Mouse (Mus musculus): ENCODE results near the gene Hacd3. TPM values are rescaled to one million over a fixed set of nuclear protein-coding genes. Genes with fewer than 3 reads are reported as not detected.

The Hacd3 gene
- polyA plus RNA-seq, 1 experiment, result 13.7 TPM

- Histone ChIP-seq H3K79me2 (ENCODE audit: control insufficient read depth, insufficient read depth) (peaks cover 51% of the 10 kb centered on the region), H3ac (ENCODE audit: control insufficient read depth, insufficient read length) (no peak overlapping the region), H3K4me3 (no peak overlapping the region), H3K36me3 (ENCODE audit: control insufficient read depth, insufficient read depth) (no peaks in the 10 kb centered on the region), H3K4me2 (ENCODE audit: low read depth) (no peak overlapping the region), H3K27me3 (ENCODE audit: control insufficient read depth, insufficient read depth, insufficient read length) (no peaks in the 10 kb centered on the region)
- no peak for TF ChIP-seq MYOD1 (IDR thresholded peaks at IDR 0.05; ENCODE audit: control insufficient read depth in 1 of 3, insufficient read length in 2 of 3, low read depth in 2 of 3)
- no peak for TF ChIP-seq MYOG (IDR thresholded peaks at IDR 0.05; ENCODE audit: control insufficient read depth in 1 of 3, insufficient read depth in 1 of 3, insufficient read length in 2 of 3, low read depth in 2 of 3)
- TF ChIP-seq TCF3 (IDR thresholded peaks at IDR 0.05; ENCODE audit: insufficient read length, low read depth), result no peak
- TF ChIP-seq CEBPB (IDR thresholded peaks at IDR 0.05; ENCODE audit: insufficient read depth, poor library complexity, severe bottlenecking), result no peak
- TF ChIP-seq POLR2AphosphoS2 (IDR thresholded peaks at IDR 0.05; ENCODE audit: insufficient read length, low read depth), result no peak
- TF ChIP-seq TCF12 (IDR thresholded peaks at IDR 0.05; ENCODE audit: insufficient read depth, poor library complexity, severe bottlenecking), result no peak
- no peak for TF ChIP-seq SRF (IDR thresholded peaks at IDR 0.05; ENCODE audit: control insufficient read depth, insufficient read length, low read depth)
These were observed 2.8 kb downstream of the Hacd3 start for GRCm38 (mm10) chr9:65018588-65019121.

- Histone ChIP-seq H3K79me2 (ENCODE audit: control insufficient read depth, insufficient read depth) (peaks cover 51% of the 10 kb centered on the region), H3K36me3 (ENCODE audit: control insufficient read depth, insufficient read depth) (no peaks in the 10 kb centered on the region), H3K4me2 (ENCODE audit: low read depth) (no peak overlapping the region), H3K4me3 (no peak overlapping the region), H3K27me3 (ENCODE audit: control insufficient read depth, insufficient read depth, insufficient read length) (no peaks in the 10 kb centered on the region), H3ac (ENCODE audit: control insufficient read depth, insufficient read length) (no peak overlapping the region)
- TF ChIP-seq SRF (IDR thresholded peaks at IDR 0.05; ENCODE audit: control insufficient read depth, insufficient read length, low read depth), result no peak
- TF ChIP-seq POLR2A (IDR thresholded peaks at IDR 0.05; ENCODE audit: insufficient read length, low read depth), result no peak
- TF ChIP-seq TCF3 (IDR thresholded peaks at IDR 0.05; ENCODE audit: insufficient read length, low read depth), result no peak
- TF ChIP-seq MAX (IDR thresholded peaks at IDR 0.05; ENCODE audit: low read depth), result no peak
- no peak for TF ChIP-seq E2F4 (IDR thresholded peaks at IDR 0.05; ENCODE audit: insufficient read depth)
- TF ChIP-seq REST (IDR thresholded peaks at IDR 0.05; ENCODE audit: insufficient read depth, insufficient read length), result no peak
- no peak for TF ChIP-seq POLR2AphosphoS2 (IDR thresholded peaks at IDR 0.05; ENCODE audit: insufficient read length, low read depth)
- TF ChIP-seq CEBPB (IDR thresholded peaks at IDR 0.05; ENCODE audit: insufficient read depth, poor library complexity, severe bottlenecking), result no peak
- TF ChIP-seq MYOD1 (IDR thresholded peaks at IDR 0.05; ENCODE audit: control insufficient read depth in 1 of 3, insufficient read length in 2 of 3, low read depth in 2 of 3), result no peak
- TF ChIP-seq MYOG (IDR thresholded peaks at IDR 0.05; ENCODE audit: control insufficient read depth in 1 of 3, insufficient read depth in 1 of 3, insufficient read length in 2 of 3, low read depth in 2 of 3), result no peak
- no peak for TF ChIP-seq USF1 (IDR thresholded peaks at IDR 0.05; ENCODE audit: low read depth)
- no peak for TF ChIP-seq TCF12 (IDR thresholded peaks at IDR 0.05; ENCODE audit: insufficient read depth, poor library complexity, severe bottlenecking)
These were observed 3.6 kb downstream of the Hacd3 start for GRCm38 (mm10) chr9:65017896-65018295.

- no peak for TF ChIP-seq MYOG (IDR thresholded peaks at IDR 0.05; ENCODE audit: control insufficient read depth in 1 of 3, insufficient read depth in 1 of 3, insufficient read length in 2 of 3, low read depth in 2 of 3)
- no peak for TF ChIP-seq CEBPB (IDR thresholded peaks at IDR 0.05; ENCODE audit: insufficient read depth, poor library complexity, severe bottlenecking)
- TF ChIP-seq SRF (IDR thresholded peaks at IDR 0.05; ENCODE audit: control insufficient read depth, insufficient read length, low read depth), result no peak
- TF ChIP-seq REST (IDR thresholded peaks at IDR 0.05; ENCODE audit: insufficient read depth, insufficient read length), result no peak
- TF ChIP-seq E2F4 (IDR thresholded peaks at IDR 0.05; ENCODE audit: insufficient read depth), result no peak
- TF ChIP-seq USF1 (IDR thresholded peaks at IDR 0.05; ENCODE audit: low read depth), result no peak
- TF ChIP-seq POLR2A (IDR thresholded peaks at IDR 0.05; ENCODE audit: insufficient read length, low read depth), result no peak
- no peak for TF ChIP-seq MAX (IDR thresholded peaks at IDR 0.05; ENCODE audit: low read depth)
- no peak for TF ChIP-seq TCF3 (IDR thresholded peaks at IDR 0.05; ENCODE audit: insufficient read length, low read depth)
- TF ChIP-seq POLR2AphosphoS2 (IDR thresholded peaks at IDR 0.05; ENCODE audit: insufficient read length, low read depth), result no peak
- no peak for TF ChIP-seq MYOD1 (IDR thresholded peaks at IDR 0.05; ENCODE audit: control insufficient read depth in 1 of 3, insufficient read length in 2 of 3, low read depth in 2 of 3)
- no peak for TF ChIP-seq TCF12 (IDR thresholded peaks at IDR 0.05; ENCODE audit: insufficient read depth, poor library complexity, severe bottlenecking)
- Histone ChIP-seq H3K79me2 (ENCODE audit: control insufficient read depth, insufficient read depth) (peaks cover 51% of the 10 kb centered on the region), H3K4me2 (ENCODE audit: low read depth) (no peak overlapping the region), H3K27me3 (ENCODE audit: control insufficient read depth, insufficient read depth, insufficient read length) (no peaks in the 10 kb centered on the region), H3K4me3 (no peak overlapping the region), H3K36me3 (ENCODE audit: control insufficient read depth, insufficient read depth) (no peaks in the 10 kb centered on the region), H3ac (ENCODE audit: control insufficient read depth, insufficient read length) (no peak overlapping the region)
These were observed 4.3 kb downstream of the Hacd3 start for GRCm38 (mm10) chr9:65016978-65017827.

GRCm38 (mm10) chr9:65016241-65016977 lies 5.1 kb downstream of the Hacd3 start:
- H3K4me3 ChIP-seq, result no peak overlapping the region
- H3K79me2 ChIP-seq (ENCODE audit: control insufficient read depth, insufficient read depth), result peaks cover 51% of the 10 kb centered on the region
- no peaks in the 10 kb centered on the region for H3K36me3 ChIP-seq (ENCODE audit: control insufficient read depth, insufficient read depth)
- no peaks in the 10 kb centered on the region for H3K27me3 ChIP-seq (ENCODE audit: control insufficient read depth, insufficient read depth, insufficient read length)
- TF ChIP-seq POLR2AphosphoS2 (IDR thresholded peaks at IDR 0.05; ENCODE audit: insufficient read length, low read depth), result no peak
- TF ChIP-seq POLR2A (IDR thresholded peaks at IDR 0.05; ENCODE audit: insufficient read length, low read depth), result no peak
- no peak overlapping the region for H3ac ChIP-seq (ENCODE audit: control insufficient read depth, insufficient read length)
- H3K4me2 ChIP-seq (ENCODE audit: low read depth), result peak overlapping the region; percentile 2
